Mouse (Mus musculus) frontal cortex, postnatal 14 days (tissue): ENCODE data around the gene Map4k3.
"Not testable (repeated sequence)": the region's sequence is repeated elsewhere in the genome, so short reads cannot be mapped to it uniquely, and the experiment has no call there.

Source experiments
- DNase-seq, 2 experiments: peaks; one replicate each; pipeline ENCODE4 v3.0.0; 2022; ENCODE audit warnings: low spot score in 2 of 2

Map4k3 gene

DNA sequence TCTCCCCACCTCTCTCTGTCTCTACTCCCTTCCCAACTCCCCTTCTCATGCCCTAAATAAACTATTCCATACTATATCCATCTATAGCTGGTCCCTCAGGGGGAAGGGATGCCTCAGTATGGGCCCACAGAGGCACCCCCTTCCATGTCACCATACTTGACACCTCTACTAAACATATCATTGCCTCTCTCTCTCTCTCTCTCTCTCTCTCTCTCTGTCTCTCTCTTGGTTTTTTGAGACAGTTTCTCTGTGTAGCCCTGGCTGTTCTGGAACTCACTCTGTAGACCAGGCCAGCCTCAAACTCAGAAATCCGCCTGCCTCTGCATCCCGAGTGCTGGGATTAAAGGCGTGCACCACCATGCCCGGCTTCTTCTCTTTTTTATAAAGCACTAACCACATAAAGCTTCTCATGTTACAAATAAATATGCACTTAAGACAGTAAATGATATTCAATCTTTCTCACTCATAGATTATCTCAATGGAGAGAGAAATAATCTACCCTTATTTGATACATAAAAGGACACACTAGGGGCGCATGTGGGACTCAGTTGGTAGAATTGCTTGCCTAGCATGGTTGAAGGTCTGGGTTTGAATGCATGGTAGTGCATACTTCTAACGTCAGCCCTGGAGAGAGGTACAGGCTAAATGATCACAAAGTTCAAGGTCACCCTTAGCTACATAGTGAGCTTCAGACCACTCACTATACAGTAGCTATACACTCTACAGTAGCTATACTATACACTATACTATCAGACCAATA is 159.3 kb downstream of the Map4k3 start:
- DNase-seq: no peak

DNA sequence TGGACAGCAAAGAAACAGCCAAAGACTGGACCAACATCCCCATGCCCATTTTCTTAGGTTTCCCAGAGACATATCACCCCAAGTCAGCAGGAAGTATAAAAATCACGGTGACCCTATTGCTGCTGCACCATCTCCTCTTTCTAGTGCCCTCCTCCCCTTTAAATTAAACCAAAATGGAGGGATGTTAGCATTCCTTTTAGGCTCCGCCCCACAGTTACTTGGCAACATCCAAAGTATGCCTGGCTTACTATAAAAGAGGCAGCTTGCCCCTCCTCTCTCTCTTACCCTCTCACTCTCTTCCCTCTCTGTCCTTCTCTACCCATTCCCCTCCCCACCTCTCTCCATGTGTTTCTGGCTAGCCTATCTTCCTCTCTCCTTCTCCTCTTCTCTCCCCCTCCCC is 159.8 kb downstream of the Map4k3 start:
- DNase-seq: no peak

DNA sequence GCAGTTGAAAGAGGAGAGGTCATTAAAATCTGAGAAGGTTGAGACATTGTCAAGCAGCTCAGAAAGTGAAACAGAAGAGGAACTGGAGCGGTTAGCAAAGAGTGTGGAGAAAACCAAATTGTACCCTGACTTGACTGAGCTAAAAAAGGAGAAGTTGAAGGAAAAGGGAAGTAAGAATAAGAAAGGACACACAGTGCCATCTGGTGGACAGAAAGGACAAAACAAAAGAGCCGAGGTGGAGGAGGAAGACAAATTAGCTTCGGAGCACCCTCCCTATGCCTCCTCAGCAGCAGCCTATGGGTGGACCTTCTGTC is 163.7 kb downstream of the Map4k3 start:
- DNase-seq: no peak

DNA sequence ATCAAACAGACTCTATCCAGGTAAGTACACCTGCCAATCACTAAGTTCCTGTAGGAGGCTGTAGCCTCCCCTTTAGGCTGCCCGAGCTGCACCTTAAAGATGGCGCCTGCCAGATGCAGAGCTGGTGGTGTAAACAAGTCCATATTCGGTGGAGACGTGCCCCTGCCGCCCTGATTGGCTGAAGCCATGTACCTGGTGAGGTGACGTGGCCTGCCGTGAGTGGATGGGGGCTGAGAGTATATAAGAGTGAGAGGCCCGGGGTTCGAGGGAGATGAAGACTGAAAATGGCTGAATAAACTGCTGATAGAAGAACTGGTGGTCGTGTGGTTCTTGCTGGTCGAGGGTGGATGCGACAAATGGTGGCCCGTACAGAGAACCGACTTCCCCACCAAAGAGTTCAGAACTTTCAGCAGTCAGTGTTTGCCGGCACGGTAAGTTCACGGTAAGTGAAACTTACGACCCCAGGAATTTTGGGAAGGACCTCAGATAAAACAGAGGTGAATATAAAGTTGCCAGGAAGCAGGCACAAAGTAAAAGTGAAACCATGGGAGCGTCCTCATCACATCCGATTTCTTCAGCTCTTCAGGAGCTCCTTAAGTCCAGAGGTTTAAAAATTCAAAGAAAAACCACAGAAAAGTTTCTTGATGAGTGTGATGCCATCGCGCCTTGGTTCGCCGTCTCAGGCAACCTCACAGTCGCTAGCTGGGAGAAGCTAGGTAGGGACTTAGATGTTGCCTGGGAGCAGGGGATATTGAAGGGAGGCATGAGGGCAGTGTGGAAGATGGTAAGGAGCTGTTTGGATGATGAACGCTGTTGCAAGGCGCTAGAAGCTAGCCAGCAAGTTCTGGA is 164.3 kb downstream of the Map4k3 start:
- DNase-seq: not testable (repeated sequence)

DNA sequence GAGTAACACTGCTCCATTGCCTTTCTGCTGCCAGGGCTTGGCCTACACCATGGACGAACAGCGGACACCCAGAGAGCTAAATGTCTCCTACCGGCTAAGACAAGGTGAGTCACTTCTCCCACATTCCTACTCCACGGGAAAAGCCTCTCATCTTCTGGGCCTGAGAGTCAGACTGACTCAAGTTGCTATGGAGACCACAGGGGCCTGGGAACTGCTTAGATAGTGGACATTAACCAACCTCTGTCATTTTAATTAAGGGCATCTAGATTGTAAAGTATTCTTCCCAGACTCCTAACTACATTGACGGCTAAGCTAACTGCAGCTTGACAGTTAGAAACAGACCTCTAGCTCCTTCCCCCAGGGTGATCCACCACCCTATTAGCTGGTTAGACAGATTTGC is 165.5 kb downstream of the Map4k3 start:
- no peak for DNase-seq

DNA sequence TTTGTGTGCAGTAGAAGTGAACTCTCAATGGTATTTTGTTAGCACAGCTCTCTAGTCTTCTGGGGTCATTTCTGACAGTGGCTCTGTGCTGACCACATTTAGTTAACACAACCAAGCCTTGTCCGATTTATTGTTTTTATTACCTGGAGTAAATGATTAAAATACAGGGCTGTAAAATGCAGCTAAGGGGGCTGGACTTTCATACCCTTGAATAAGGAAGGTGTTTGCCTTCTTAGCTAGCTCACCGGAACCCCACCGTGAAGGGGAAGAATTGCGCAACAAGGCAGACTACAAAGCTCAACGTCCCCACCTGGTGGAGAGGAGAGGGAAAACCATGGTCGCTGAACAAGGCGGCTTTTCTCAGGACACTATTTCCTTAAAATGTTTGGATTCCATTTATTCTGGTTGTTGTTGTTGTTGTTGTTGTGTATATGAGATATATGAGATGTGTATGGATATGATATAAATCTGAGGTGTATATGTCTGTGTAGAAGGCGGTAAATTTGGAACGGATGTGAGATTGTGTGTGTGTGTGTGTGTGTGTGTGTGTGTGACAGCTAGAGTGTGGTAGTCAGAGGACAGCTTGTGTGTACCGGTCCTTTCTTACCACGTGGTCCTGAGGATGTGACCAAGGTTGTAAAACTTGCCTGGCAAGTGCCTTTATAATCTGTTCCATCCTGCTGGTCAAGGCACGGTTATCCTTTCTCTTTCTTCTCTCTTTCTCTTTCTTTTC is 167.4 kb downstream of the Map4k3 start:
- DNase-seq: peak; percentile 38 to 69

DNA sequence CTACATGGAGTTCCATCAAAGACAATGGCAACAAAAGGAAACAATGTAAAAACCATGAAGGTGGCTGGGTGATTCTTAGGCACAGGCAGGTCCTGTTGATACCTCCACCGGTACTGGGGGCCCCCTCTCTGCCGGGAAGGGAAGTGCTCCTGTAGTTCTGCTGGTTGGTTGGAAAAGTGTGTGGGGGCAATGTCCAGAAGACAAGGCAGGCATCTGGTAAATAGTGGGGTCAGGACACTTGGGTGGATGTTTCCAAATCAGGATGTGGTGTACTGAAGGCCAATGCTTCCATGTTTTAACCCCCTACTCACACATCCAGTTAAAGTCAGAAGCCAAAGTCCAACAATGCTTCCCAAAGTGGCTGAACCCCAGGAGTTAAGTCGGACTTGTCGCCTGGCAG is 168.5 kb downstream of the Map4k3 start:
- DNase-seq: no peak

DNA sequence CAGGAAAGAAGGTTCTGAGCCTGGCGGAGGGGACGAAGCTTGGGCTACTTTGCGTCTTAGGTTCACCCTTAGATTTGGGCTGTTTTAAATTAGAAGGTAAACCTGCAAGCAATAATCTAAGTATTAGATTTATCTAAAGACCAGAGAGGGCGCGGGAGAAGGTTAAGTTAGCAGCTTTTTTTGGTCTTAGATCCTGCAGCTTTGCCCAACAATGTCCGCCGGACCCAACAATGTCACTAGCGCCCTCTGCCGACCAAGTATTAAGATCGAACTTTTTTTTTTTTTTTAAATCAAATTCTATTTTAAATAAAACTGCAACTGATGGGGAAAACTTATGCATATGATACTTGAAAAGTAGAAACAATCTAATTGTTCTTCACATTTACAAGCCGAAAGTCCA is 169.2 kb downstream of the Map4k3 start:
- DNase-seq: no peak

DNA sequence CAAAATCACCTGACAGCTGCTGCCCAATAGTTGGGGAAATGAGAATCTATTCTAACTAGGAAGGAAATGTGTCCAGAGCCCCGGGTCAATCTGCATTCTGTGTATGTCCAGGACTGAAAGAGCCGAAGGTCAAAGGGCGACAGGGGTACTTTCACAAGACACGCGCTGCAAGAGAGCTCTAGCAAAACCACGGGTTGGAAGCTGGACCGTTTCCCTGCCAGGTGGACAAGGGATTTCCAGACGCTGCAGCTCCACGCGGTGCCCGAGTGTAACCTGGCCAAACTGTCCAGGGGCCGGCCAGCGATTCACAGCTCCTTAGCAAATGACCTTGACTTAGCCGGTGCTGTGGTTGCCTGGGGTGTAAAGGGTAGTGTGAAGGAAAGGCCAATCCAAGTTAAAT is 169.7 kb downstream of the Map4k3 start:
- no peak for DNase-seq

DNA sequence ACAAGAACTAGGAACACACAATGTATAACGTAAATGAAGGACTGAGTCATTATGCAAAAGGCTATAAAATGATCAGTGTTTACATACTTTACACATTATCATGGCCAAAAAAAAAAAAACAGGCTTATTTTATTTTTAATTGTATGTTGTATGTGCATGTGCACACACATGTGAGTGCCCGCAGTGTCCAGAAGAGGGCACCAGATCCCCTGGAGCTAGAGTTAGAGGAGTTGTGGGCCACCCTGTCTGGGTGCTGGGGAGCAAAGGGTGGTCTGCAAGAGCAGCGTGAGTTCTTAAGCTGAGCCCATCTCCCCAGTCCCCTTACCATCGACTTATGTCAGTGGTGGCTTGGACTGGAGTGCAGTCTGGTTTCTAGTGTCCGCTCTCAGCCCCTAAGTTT is 170.8 kb downstream of the Map4k3 start:
- DNase-seq: no peak

DNA sequence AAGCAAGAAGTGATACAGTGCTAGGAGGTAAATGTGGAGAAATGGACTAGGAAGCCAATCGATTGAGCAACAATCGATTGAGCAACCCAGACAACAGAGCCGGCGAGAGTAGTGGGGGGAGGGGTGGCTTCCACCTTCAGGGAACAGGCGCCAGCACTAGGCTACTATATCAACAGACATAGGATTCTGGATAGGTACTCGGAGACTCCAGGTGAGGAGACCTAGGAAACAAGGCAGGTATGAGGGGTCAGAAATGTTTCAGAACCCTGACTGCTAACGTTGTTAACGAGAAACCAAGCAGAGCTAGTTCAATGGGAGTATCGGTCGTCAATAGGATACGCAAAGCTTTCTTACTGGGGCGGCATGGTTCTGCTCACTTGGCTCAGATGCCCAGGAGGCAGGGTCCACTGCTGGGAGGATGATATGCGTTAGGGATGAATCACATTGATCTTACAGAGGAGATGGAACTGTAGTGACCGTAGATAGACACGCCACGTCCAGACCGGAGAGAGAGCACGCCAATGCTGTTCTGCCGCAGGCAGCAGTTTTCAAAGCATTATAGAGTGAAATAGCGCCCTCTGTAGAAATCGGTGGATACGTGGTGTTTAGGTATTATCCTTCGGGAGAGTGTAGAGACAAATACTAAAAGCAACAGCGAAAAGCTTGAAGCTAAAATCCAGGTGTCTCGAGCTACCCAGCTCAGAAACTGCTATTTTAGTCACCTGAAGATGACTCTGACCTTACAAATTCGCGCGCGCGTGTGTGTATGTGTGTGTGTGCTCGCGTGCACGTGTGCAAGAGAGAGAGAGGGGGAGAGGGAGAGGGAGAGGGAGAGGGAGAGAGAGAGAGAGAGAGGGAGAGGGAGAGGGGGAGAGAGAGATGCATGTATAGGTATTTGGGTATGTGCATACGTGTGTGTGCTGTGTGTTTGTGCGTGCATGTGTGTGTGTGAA is 174.7 kb downstream of the Map4k3 start:
- peak; percentile 47 to 69 for DNase-seq

DNA sequence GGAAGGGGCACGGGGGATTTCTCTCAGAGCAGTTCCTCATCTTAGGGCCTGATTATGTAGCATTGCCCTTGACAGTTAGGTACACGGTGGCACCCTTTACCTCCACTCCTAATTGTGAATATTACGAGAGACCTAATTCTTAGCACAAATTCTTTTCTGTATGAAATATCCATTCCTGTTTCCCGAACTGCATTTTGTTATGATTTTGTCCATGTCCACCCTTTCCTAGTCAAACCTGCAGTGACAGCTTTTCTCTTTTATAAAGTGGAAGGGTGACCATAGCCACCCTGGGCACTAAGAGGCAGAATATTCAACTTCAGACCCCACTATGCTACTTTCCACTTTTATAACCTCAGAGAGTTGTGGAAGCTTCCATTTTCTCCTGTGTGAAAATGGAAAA is 175.6 kb downstream of the Map4k3 start:
- DNase-seq: no peak

DNA sequence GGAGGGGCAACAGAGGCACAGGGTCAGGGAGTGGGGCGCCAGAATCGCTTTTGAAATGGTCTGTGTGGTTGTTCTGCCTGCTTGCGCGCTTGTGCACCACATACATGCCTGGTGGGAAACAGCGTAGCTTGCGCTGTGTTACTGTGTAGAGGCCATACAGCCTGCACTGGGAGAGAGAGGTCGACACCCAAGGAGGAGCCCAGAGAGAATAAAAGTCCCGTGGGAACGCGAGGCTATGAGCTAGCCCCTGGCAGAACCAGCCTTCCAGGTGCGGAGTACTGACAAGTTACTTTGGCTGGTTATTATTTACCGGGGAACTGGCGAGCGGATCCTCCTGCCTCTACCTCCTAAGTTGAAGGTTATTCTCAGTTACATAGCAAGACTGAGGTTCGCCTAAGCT is 177.3 kb downstream of the Map4k3 start:
- DNase-seq: no peak

DNA sequence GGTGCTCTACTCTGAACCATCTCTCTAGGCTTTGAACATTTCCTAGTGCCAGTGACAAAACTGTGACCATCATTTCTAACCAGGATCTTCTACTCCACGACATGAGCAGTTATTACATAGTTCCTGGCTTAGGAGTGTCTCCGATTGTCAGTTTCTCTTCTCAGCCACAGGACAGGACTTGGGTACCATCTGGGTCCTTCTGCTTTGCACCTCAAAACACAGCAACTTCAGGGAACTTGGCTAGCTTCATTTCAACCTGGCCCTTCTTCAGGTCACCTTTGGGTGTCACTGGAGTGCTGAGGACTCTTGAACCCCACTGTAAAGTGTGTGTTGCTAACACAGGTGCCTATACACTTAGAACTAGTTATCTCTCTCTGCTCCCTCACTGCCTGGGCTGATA is 181.4 kb downstream of the Map4k3 start:
- DNase-seq: no peak

DNA sequence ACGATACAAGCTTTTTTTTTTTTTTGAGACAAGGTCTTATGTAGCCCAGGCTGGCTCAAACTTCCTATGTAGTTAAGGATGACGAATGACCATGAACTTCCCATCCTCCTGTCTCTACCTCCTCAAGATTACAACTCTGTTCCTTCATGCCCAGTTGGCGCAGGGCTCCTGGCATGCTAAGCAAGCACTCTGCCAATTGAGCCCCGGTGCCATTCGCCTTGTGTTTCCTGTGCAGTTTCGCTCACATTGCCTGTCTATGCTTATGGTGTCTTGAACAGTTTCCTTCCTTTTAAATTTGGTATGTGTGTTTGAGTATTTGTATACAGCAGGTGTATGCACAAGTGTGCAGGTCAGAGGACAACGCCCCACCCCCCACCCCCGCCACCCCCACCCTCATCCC is 182.1 kb downstream of the Map4k3 start:
- no peak for DNase-seq

DNA sequence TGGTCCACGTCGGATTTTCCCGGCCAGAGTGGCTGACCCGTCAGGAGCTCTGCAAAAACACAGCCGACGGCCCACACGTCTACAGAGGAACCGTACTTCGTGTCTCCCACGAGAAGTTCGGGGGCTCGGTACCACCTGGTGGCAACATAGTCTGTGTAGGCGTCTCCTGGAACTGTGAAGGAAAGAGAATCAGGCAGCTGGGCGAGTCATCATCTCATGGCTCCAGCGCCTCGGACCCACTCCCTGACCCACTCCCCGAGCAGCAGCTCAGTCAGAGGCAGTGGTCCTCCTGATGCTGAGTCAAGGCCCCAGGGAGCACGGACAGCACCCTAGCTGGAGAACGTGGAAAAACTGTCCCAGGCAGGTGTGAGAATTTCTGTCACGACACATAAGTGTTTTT is 184.6 kb downstream of the Map4k3 start:
- no peak for DNase-seq

DNA sequence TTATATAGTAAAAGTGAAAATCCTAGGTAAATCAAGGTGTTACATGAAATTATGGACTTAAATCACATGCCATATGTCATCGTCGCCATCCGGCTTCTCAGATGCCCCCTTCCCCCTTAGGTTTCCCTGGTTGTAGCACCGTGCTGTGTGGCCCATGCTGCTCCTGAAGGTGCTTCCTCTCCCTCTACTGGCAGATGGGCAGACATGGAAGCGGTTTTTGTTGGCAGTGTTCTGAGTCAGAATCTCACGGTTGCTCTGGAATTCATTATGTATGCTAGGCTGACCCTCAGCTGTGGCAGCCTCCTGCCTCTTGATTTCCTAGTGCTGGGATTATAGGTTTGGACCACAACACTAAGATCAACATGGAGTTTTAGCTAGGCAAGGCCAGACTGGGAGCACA is 191.1 kb downstream of the Map4k3 start:
- no peak for DNase-seq

DNA sequence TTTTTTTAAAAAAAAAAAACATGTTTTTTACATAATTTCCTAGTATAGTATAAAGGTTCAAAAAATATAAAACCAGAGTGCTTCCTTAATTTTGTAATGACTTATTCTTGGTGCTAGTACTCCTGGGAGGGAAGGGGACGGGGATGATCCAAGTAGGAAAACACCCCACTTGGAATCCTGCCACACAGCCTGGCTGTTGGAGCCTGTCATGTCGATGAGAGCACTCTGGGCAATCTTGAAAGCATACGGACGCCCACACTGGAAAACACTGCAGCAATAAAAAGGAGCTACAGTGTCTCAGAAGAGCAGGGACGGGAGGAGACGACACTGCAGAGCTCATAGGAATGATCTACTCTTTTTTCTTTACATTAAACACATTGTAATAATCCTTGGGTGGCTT is 192.7 kb downstream of the Map4k3 start:
- no peak for DNase-seq

DNA sequence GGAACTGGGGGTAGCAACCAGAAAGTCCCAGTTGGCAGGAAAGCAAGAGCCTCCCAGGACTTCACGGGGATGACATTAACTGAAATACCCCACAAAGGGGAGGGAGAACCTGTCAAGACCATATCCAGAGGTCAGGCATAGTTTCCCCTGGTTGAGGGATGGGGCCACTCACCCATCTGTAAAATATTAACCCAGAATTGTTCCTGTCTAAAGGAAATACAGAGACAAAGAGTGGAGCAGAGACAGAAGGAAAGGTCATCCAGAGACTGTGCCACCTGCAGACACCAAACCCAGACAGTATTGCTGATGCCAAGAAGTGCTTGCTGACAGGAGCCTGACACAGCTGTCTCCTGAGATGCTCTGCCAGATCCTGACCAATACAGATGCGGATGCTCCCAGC is 196.9 kb downstream of the Map4k3 start:
- not testable (repeated sequence) for DNase-seq
